Mouse (Mus musculus) mouse trophoblast stem cell (cell line): ENCODE measurements around the gene Il4i1.

Source experiments
- in situ Hi-C, 2 experiments: fragments of 300-500 bp; cut with MseI, MboI; formaldehyde crosslinking; loops; 2 replicates in 1 of 2; 3 replicates in 1 of 2; pipeline ENCODE4 v1.15.1; 2025

The Il4i1 gene

GRCm38 (mm10) chr7:44863982-44864494 is 47.9 kb downstream of the Il4i1 start:
- in situ Hi-C loops: no loop called here

GRCm38 (mm10) chr7:44864595-44865542 is 48.7 kb downstream of the Il4i1 start:
- in situ Hi-C loops: no loop called here

- in situ Hi-C loops: no loop called here
These were observed 50.3 kb downstream of the Il4i1 start for GRCm38 (mm10) chr7:44866276-44867009.

- in situ Hi-C loops: no loop called here
These were observed 51.0 kb downstream of the Il4i1 start for GRCm38 (mm10) chr7:44867010-44867702.

GRCm38 (mm10) chr7:44867802-44868201 is 51.6 kb downstream of the Il4i1 start:
- in situ Hi-C loops: no loop called here

- in situ Hi-C loops: no loop called here
These were observed 52.3 kb downstream of the Il4i1 start for GRCm38 (mm10) chr7:44868465-44868864.

- in situ Hi-C loops: no loop called here
These were observed 52.9 kb downstream of the Il4i1 start for GRCm38 (mm10) chr7:44868919-44869696.

- in situ Hi-C loops: loop anchor here in 1 of 2 experiments (10.0 kb wide), 1 partner anchor 85 kb away; no protein-coding TSS in a partner anchor
These were observed 53.7 kb downstream of the Il4i1 start, which contains the start of gene Ptov1 for GRCm38 (mm10) chr7:44869697-44870528. Ptov1 (minus strand) TSS chr7:44869788.

- in situ Hi-C loops: loop anchor here in 1 of 2 experiments (10.0 kb wide), 1 partner anchor 84 kb away; no protein-coding TSS in a partner anchor
These were observed 54.4 kb downstream of the Il4i1 start for GRCm38 (mm10) chr7:44870614-44871013.

- in situ Hi-C loops: loop anchor here in 1 of 2 experiments (10.0 kb wide), 1 partner anchor 84 kb away; no protein-coding TSS in a partner anchor
These were observed 55.0 kb downstream of the Il4i1 start for GRCm38 (mm10) chr7:44871181-44871580.

- in situ Hi-C loops: loop anchor here in 1 of 2 experiments (10.0 kb wide), 1 partner anchor 83 kb away; no protein-coding TSS in a partner anchor
These were observed 55.6 kb downstream of the Il4i1 start for GRCm38 (mm10) chr7:44871774-44872173.

- in situ Hi-C loops: loop anchor here in 1 of 2 experiments (10.0 kb wide), 1 partner anchor 77 kb away; no protein-coding TSS in a partner anchor
These were observed 61.6 kb downstream of the Il4i1 start for GRCm38 (mm10) chr7:44877833-44878232.

GRCm38 (mm10) chr7:44883036-44883435 is 66.8 kb downstream of the Il4i1 start:
- in situ Hi-C loops: no loop called here

- in situ Hi-C loops: no loop called here
These were observed 68.5 kb downstream of the Il4i1 start for GRCm38 (mm10) chr7:44884637-44885036.

- in situ Hi-C loops: no loop called here
These were observed 70.8 kb downstream of the Il4i1 start for GRCm38 (mm10) chr7:44886964-44887363.

GRCm38 (mm10) chr7:44888256-44889105 is 72.3 kb downstream of the Il4i1 start:
- in situ Hi-C loops: no loop called here

- in situ Hi-C loops: no loop called here
These were observed 74.0 kb downstream of the Il4i1 start for GRCm38 (mm10) chr7:44890180-44890579.
